Mouse (Mus musculus) forebrain, embryonic 12.5 days (tissue): ENCODE measurements at regions not wholly inside any gene's neighbourhood (a gene's known extent, or its start where the extent isn't known, plus 50 kb on each side); places are given as distances from the start of the nearest gene placed in this dataset.

Source experiments
- ATAC-seq: fragments of 200-750 bp; cut with Nextera tagmentation; 2 replicates; pipeline ENCODE4 v1.8.0; 2017; ENCODE audit warnings: moderate TSS enrichment; ENCODE audit not compliant: low FRiP score
- H3K27ac ChIP-seq: fragments of 300-500 bp; sonication (generic); 2 replicates; pipeline ENCODE4 v1.5.1; 2016; ENCODE audit warnings: mild to moderate bottlenecking
- H3K27me3 ChIP-seq: fragments of 300-500 bp; sonication (generic); 2 replicates; pipeline ENCODE4 v1.6.1; 2016; ENCODE audit warnings: mild to moderate bottlenecking
- H3K36me3 ChIP-seq: fragments of 300-500 bp; sonication (generic); replicated peaks from 2 replicates; pipeline ENCODE4 v1.6.1; 2016; ENCODE audit warnings: mild to moderate bottlenecking
- H3K4me1 ChIP-seq: fragments of 300-500 bp; sonication (generic); 2 replicates; pipeline ENCODE4 v1.6.1; 2016
- H3K4me2 ChIP-seq: fragments of 300-500 bp; sonication (generic); 2 replicates; pipeline ENCODE4 v1.6.1; 2016; ENCODE audit warnings: mild to moderate bottlenecking, moderate library complexity
- H3K4me3 ChIP-seq: fragments of 300-500 bp; sonication (generic); replicated peaks from 2 replicates; pipeline ENCODE4 v1.5.1; 2016; ENCODE audit warnings: mild to moderate bottlenecking
- H3K9ac ChIP-seq: fragments of 300-500 bp; sonication (generic); 2 replicates; pipeline ENCODE4 v1.6.1; 2016; ENCODE audit warnings: mild to moderate bottlenecking
- H3K9me3 ChIP-seq: fragments of 300-500 bp; sonication (generic); 2 replicates; pipeline ENCODE4 v1.6.1; 2016
- WGBS: fragments of 180-500 bp; shearing (Covaris S2); methylation state at CpG from one replicate; pipeline ENCODE4 v1.1.7; 2016; 5-methylcytosine and 5-hydroxymethylcytosine counted together

DNA sequence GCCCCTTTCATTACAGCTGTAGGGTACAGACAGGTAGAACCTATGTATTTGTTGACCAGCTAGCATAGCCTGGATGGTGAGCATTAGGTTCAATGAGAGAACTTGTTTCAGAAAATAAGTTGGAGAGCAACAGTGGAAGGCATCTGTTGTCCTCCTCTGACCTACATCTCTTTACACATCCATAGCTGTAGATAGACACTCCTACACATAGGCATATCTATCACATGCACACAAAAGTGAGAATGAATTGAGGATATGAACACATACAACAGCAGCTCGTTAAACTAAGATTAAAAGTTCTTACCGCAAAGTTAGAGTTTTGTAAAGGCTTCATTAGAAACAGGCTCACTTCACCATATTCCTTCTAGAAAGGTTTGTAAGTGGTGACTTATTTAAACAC is 198.1 kb downstream of the Col12a1 start:
- H3K27ac ChIP-seq, result no peak overlapping the region
- no peak overlapping the region for H3K4me2 ChIP-seq
- no peaks in the 10 kb centered on the region for H3K4me1 ChIP-seq
- no peaks in the 10 kb centered on the region for H3K27me3 ChIP-seq
- no peaks in the 10 kb centered on the region for H3K9me3 ChIP-seq
- H3K4me3 ChIP-seq, result no peak overlapping the region
- no peaks in the 10 kb centered on the region for H3K36me3 ChIP-seq
- H3K9ac ChIP-seq, result no peak overlapping the region
- 56% methylated on average over 2 of the region's 2 CpGs for WGBS
- no peak for ATAC-seq

DNA sequence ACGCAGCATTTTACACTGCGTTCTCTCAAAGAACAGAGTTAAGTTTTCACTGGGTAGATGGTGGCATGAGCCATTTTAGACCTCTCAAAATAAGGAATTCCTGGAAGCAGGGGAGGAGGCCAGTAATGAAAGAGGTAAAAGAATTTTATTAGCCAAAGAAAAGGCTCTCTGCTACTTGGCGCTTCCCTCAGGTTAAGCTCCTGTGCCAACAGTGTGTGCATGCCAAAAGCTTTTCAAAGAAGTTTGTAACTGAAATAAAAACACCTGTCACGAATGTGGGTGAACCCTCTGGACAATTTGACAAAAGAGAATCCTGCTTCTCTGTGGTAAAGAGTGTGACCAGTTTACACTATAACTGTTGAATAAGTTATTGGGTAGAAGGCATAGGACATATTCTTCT is 195.6 kb downstream of the Col12a1 start:
- Histone ChIP-seq H3K36me3 (no peaks in the 10 kb centered on the region), H3K9me3 (no peaks in the 10 kb centered on the region), H3K27ac (no peak overlapping the region), H3K4me3 (no peak overlapping the region), H3K9ac (no peak overlapping the region), H3K4me2 (no peak overlapping the region), H3K27me3 (no peaks in the 10 kb centered on the region), H3K4me1 (no peaks in the 10 kb centered on the region)
- ATAC-seq, result no peak
- WGBS, result 91% methylated on average over 4 of the region's 4 CpGs

DNA sequence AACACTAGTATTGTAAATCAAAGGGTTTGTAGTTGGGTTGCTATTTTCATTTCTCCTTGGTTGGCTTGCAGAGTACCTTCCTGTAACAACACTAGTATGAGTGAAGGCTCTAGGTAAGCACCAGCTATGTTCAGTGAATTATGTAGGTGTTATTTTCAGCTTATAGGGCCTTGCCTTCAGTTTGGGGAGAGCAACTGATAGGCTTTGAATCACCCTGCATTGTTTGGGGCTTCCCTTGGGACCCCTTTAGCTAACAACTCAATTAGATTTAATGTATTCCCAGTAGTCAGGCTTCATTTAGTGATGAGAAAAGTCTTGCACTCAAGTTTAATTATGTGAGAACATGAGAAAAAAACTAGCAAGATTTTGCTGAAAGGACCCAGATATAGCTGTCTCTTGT is 193.6 kb downstream of the Col12a1 start:
- Histone ChIP-seq H3K36me3 (no peaks in the 10 kb centered on the region), H3K4me1 (no peaks in the 10 kb centered on the region), H3K9ac (no peak overlapping the region), H3K9me3 (no peaks in the 10 kb centered on the region), H3K4me2 (no peak overlapping the region), H3K27me3 (no peaks in the 10 kb centered on the region), H3K4me3 (no peak overlapping the region), H3K27ac (no peak overlapping the region)
- no peak for ATAC-seq

GRCm38 (mm10) chr9:79526390-79526789 is 192.2 kb downstream of the Col12a1 start:
- no peaks in the 10 kb centered on the region for H3K4me1 ChIP-seq
- no peaks in the 10 kb centered on the region for H3K9me3 ChIP-seq
- ATAC-seq, result no peak
- H3K4me2 ChIP-seq, result no peak overlapping the region
- no peak overlapping the region for H3K4me3 ChIP-seq
- H3K9ac ChIP-seq, result no peak overlapping the region
- no peaks in the 10 kb centered on the region for H3K36me3 ChIP-seq
- no peaks in the 10 kb centered on the region for H3K27me3 ChIP-seq
- no peak overlapping the region for H3K27ac ChIP-seq
- 75% methylated on average over 6 of the region's 6 CpGs for WGBS

- no peak for ATAC-seq
- no peaks in the 10 kb centered on the region for H3K4me1 ChIP-seq
- H3K9me3 ChIP-seq, result no peaks in the 10 kb centered on the region
- H3K4me2 ChIP-seq, result no peak overlapping the region
- H3K36me3 ChIP-seq, result no peaks in the 10 kb centered on the region
- no peaks in the 10 kb centered on the region for H3K27me3 ChIP-seq
- H3K27ac ChIP-seq, result no peak overlapping the region
- WGBS, result 67% methylated on average over 3 of the region's 3 CpGs
- no peak overlapping the region for H3K9ac ChIP-seq
- H3K4me3 ChIP-seq, result no peak overlapping the region
These were observed 191.3 kb downstream of the Col12a1 start for GRCm38 (mm10) chr9:79527331-79527730.
